Mouse (Mus musculus) lung, embryonic 15.5 days (tissue): Measurements from ENCODE around the gene Kitl. TPM values are rescaled to one million over a fixed set of nuclear protein-coding genes. Genes with fewer than 3 reads are reported as not detected.

Experiments
- ATAC-seq: fragments of 200-750 bp; cut with Nextera tagmentation; 2 replicates; pipeline ENCODE4 v1.8.0; 2017; ENCODE audit warnings: moderate number of reproducible peaks, borderline replicate concordance; ENCODE audit not compliant: low FRiP score, low TSS enrichment; ENCODE audit errors: extremely low read depth
- H3K27ac ChIP-seq: fragments of 300-500 bp; sonication (generic); 2 replicates; pipeline ENCODE4 v1.5.1; 2015; ENCODE audit warnings: moderate library complexity, mild to moderate bottlenecking, inconsistent platforms
- H3K27me3 ChIP-seq: fragments of 300-500 bp; sonication (generic); 2 replicates; pipeline ENCODE4 v1.6.1; 2015; ENCODE audit warnings: inconsistent platforms
- H3K36me3 ChIP-seq: fragments of 300-500 bp; sonication (generic); 2 replicates; pipeline ENCODE4 v1.6.1; 2015; ENCODE audit warnings: inconsistent platforms
- H3K4me1 ChIP-seq: fragments of 300-500 bp; sonication (generic); 2 replicates; pipeline ENCODE4 v1.6.1; 2015; ENCODE audit warnings: inconsistent platforms
- H3K4me2 ChIP-seq: fragments of 300-500 bp; sonication (generic); 2 replicates; pipeline ENCODE4 v1.6.1; 2015; ENCODE audit warnings: inconsistent platforms, mild to moderate bottlenecking, moderate library complexity
- H3K4me3 ChIP-seq: fragments of 300-500 bp; sonication (generic); 2 replicates; pipeline ENCODE4 v1.5.1; 2015; ENCODE audit warnings: mild to moderate bottlenecking, inconsistent platforms
- H3K9ac ChIP-seq: fragments of 300-500 bp; sonication (generic); 2 replicates; pipeline ENCODE4 v1.6.1; 2015; ENCODE audit warnings: inconsistent platforms
- H3K9me3 ChIP-seq: fragments of 300-500 bp; sonication (generic); 2 replicates; pipeline ENCODE4 v1.6.1; 2016; ENCODE audit warnings: inconsistent platforms
- WGBS: fragments of 180-500 bp; shearing (Covaris S2); methylation state at CpG from one replicate; pipeline ENCODE4 v1.1.7; 2015; 5-methylcytosine and 5-hydroxymethylcytosine counted together
- polyA plus RNA-seq: library from polyadenylated mRNA; unstranded; fragments of >200 nt; fragmentation: Nextera tagmentation; extraction: Ambion mirVana; gene quantifications from 2 replicates; pipeline ENCODE4 v1.2.1, GENCODE M21; 2015

The Kitl gene
- polyA plus RNA-seq, 1 experiment from 2014 or later, result 45.6 TPM

GRCm38 (mm10) chr10:100014096-100014495 lies 1.3 kb upstream of the Kitl start:
- ATAC-seq, result no peak
- WGBS, result 19% methylated on average over 2 of the region's 2 CpGs

GRCm38 (mm10) chr10:100016326-100016709 lies 888 bp downstream of the Kitl start:
- peak overlapping the region; percentile 88 for H3K9ac ChIP-seq
- H3K4me3 ChIP-seq, result peak overlapping the region; percentile 79
- peaks cover 48% of the 10 kb centered on the region for H3K4me1 ChIP-seq
- H3K4me2 ChIP-seq, result peak overlapping the region; percentile 62
- no peaks in the 10 kb centered on the region for H3K9me3 ChIP-seq
- H3K27me3 ChIP-seq, result no peaks in the 10 kb centered on the region
- peak; percentile 46; the same call in 1 of the 2 replicates for ATAC-seq
- WGBS, result under 1% methylated on average over 28 of the region's 28 CpGs
- peak overlapping the region; percentile 93 for H3K27ac ChIP-seq
- no peaks in the 10 kb centered on the region for H3K36me3 ChIP-seq

More at GRCm38 (mm10) chr10:100014096-100014495, 1.3 kb upstream of the Kitl start:
- H3K4me2 ChIP-seq, result no peak overlapping the region
- no peak overlapping the region for H3K9ac ChIP-seq
- no peaks in the 10 kb centered on the region for H3K36me3 ChIP-seq
- no peak overlapping the region for H3K27ac ChIP-seq
- H3K27me3 ChIP-seq, result no peaks in the 10 kb centered on the region
- H3K9me3 ChIP-seq, result no peaks in the 10 kb centered on the region
- no peak overlapping the region for H3K4me3 ChIP-seq
- H3K4me1 ChIP-seq, result peaks cover 38% of the 10 kb centered on the region

GRCm38 (mm10) chr10:100016941-100017770 lies 1.7 kb downstream of the Kitl start:
- peaks cover 51% of the 10 kb centered on the region for H3K4me1 ChIP-seq
- no peak overlapping the region; the same call in 1 of the 2 replicates for H3K27ac ChIP-seq
- no peaks in the 10 kb centered on the region for H3K36me3 ChIP-seq
- H3K4me2 ChIP-seq, result peak overlapping the region; percentile 62
- H3K27me3 ChIP-seq, result no peaks in the 10 kb centered on the region
- H3K9me3 ChIP-seq, result no peaks in the 10 kb centered on the region
- H3K4me3 ChIP-seq, result peak overlapping the region; percentile 79
- ATAC-seq, result no peak
- H3K9ac ChIP-seq, result peak overlapping the region; percentile 32
- 11% methylated on average over 13 of the region's 13 CpGs for WGBS

GRCm38 (mm10) chr10:100017771-100018070 lies 2.3 kb downstream of the Kitl start:
- peak overlapping the region; percentile 15; the same call in 1 of the 2 replicates for H3K27ac ChIP-seq
- peaks cover 56% of the 10 kb centered on the region for H3K4me1 ChIP-seq
- H3K4me3 ChIP-seq, result peak overlapping the region; percentile 79
- no peak for ATAC-seq
- peak overlapping the region; percentile 32 for H3K9ac ChIP-seq
- H3K9me3 ChIP-seq, result no peaks in the 10 kb centered on the region
- 3% methylated on average over 10 of the region's 10 CpGs for WGBS
- peak overlapping the region; percentile 62 for H3K4me2 ChIP-seq
- H3K27me3 ChIP-seq, result no peaks in the 10 kb centered on the region
- no peaks in the 10 kb centered on the region; the same call in 1 of the 2 replicates for H3K36me3 ChIP-seq

GRCm38 (mm10) chr10:100018493-100018892 lies 3.1 kb downstream of the Kitl start:
- H3K4me2 ChIP-seq, result peak overlapping the region; percentile 62
- H3K36me3 ChIP-seq, result peaks cover 7% of the 10 kb centered on the region
- no peak for ATAC-seq
- no peak overlapping the region for H3K9ac ChIP-seq
- H3K4me1 ChIP-seq, result peaks cover 56% of the 10 kb centered on the region
- H3K9me3 ChIP-seq, result no peaks in the 10 kb centered on the region
- H3K4me3 ChIP-seq, result peak overlapping the region; percentile 79
- 14% methylated on average over 5 of the region's 5 CpGs for WGBS
- no peaks in the 10 kb centered on the region for H3K27me3 ChIP-seq
- H3K27ac ChIP-seq, result 0 out of 2 replicates have a peak overlapping the region, but pooled peaks have one; percentile 15

- Histone ChIP-seq H3K4me1 (peaks cover 48% of the 10 kb centered on the region), H3K27me3 (no peaks in the 10 kb centered on the region), H3K4me2 (peak overlapping the region; percentile 62), H3K9ac (no peak overlapping the region), H3K4me3 (no peak overlapping the region), H3K9me3 (no peaks in the 10 kb centered on the region), H3K27ac (no peak overlapping the region), H3K36me3 (peaks cover 9% of the 10 kb centered on the region)
- 44% methylated on average over 17 of the region's 17 CpGs for WGBS
- no peak for ATAC-seq
These were observed 4.1 kb downstream of the Kitl start for GRCm38 (mm10) chr10:100019246-100020195.

GRCm38 (mm10) chr10:100022090-100022834 lies 6.8 kb downstream of the Kitl start:
- H3K4me3 ChIP-seq, result no peak overlapping the region
- H3K9me3 ChIP-seq, result no peaks in the 10 kb centered on the region
- H3K4me1 ChIP-seq, result peaks cover 45% of the 10 kb centered on the region
- no peak overlapping the region for H3K9ac ChIP-seq
- H3K36me3 ChIP-seq, result peaks cover 9% of the 10 kb centered on the region
- H3K27ac ChIP-seq, result no peak overlapping the region
- WGBS, result 48% methylated on average over 11 of the region's 11 CpGs
- ATAC-seq, result no peak
- no peak overlapping the region for H3K4me2 ChIP-seq
- no peaks in the 10 kb centered on the region for H3K27me3 ChIP-seq

- H3K4me3 ChIP-seq, result no peak overlapping the region
- 68% methylated on average over 1 of the region's 1 CpGs for WGBS
- ATAC-seq, result no peak
- H3K27me3 ChIP-seq, result no peaks in the 10 kb centered on the region
- H3K9ac ChIP-seq, result no peak overlapping the region
- no peaks in the 10 kb centered on the region for H3K9me3 ChIP-seq
- H3K4me1 ChIP-seq, result peaks cover 40% of the 10 kb centered on the region
- H3K27ac ChIP-seq, result no peak overlapping the region
- H3K4me2 ChIP-seq, result no peak overlapping the region
- peaks cover 9% of the 10 kb centered on the region for H3K36me3 ChIP-seq
These were observed 7.3 kb downstream of the Kitl start for GRCm38 (mm10) chr10:100022835-100023093.

GRCm38 (mm10) chr10:100025665-100026064 lies 10.2 kb downstream of the Kitl start:
- Histone ChIP-seq H3K27me3 (no peaks in the 10 kb centered on the region), H3K36me3 (peaks cover 9% of the 10 kb centered on the region), H3K4me1 (peaks cover 24% of the 10 kb centered on the region), H3K27ac (peak overlapping the region; percentile 34; the same call in 1 of the 2 replicates), H3K4me2 (no peak overlapping the region), H3K9me3 (no peaks in the 10 kb centered on the region), H3K4me3 (no peak overlapping the region), H3K9ac (no peak overlapping the region)
- 23% methylated on average over 8 of the region's 8 CpGs for WGBS
- peak; percentile 71; the same call in 1 of the 2 replicates for ATAC-seq

GRCm38 (mm10) chr10:100026778-100027177 lies 11.3 kb downstream of the Kitl start:
- no peak overlapping the region for H3K9ac ChIP-seq
- peaks cover 9% of the 10 kb centered on the region for H3K36me3 ChIP-seq
- H3K9me3 ChIP-seq, result no peaks in the 10 kb centered on the region
- no peak overlapping the region for H3K4me3 ChIP-seq
- H3K27ac ChIP-seq, result no peak overlapping the region
- 78% methylated on average over 1 of the region's 1 CpGs for WGBS
- H3K4me1 ChIP-seq, result peaks cover 35% of the 10 kb centered on the region
- H3K27me3 ChIP-seq, result no peaks in the 10 kb centered on the region
- no peak overlapping the region for H3K4me2 ChIP-seq
- no peak for ATAC-seq

GRCm38 (mm10) chr10:100030385-100030784 lies 15.0 kb downstream of the Kitl start:
- Histone ChIP-seq H3K4me2 (no peak overlapping the region), H3K27me3 (no peaks in the 10 kb centered on the region), H3K27ac (no peak overlapping the region), H3K9me3 (no peaks in the 10 kb centered on the region), H3K4me3 (no peak overlapping the region), H3K9ac (no peak overlapping the region), H3K4me1 (peaks cover 51% of the 10 kb centered on the region), H3K36me3 (no peaks in the 10 kb centered on the region)
- 57% methylated on average over 5 of the region's 5 CpGs for WGBS
- ATAC-seq, result no peak
